Mouse (Mus musculus): ENCODE measurements around the gene Prkra. TPM values are rescaled to one million over a fixed set of nuclear protein-coding genes. Genes with fewer than 3 reads are reported as not detected.

Prkra gene
- 19.0 and 22.7 TPM in 2 replicates for polyA plus RNA-seq (2021; fragmentation: Nextera tagmentation)
- long read RNA-seq, experiment 1, transcript Prkra-201 (8 exons, 1,614 nt): major isoform, 140 of 164 reads
- long read RNA-seq, experiment 1, partial matches to known transcripts: 5 of 164 reads
- long read RNA-seq, experiment 1, other reads (novel, unspliced or antisense): 19 of 164 reads
- long read RNA-seq, experiment 2, transcript Prkra-201 (8 exons, 1,614 nt): major isoform, 25 of 37 reads
- long read RNA-seq, experiment 2, partial matches to known transcripts: 5 of 37 reads
- long read RNA-seq, experiment 2, other reads (novel, unspliced or antisense): 7 of 37 reads

DNA sequence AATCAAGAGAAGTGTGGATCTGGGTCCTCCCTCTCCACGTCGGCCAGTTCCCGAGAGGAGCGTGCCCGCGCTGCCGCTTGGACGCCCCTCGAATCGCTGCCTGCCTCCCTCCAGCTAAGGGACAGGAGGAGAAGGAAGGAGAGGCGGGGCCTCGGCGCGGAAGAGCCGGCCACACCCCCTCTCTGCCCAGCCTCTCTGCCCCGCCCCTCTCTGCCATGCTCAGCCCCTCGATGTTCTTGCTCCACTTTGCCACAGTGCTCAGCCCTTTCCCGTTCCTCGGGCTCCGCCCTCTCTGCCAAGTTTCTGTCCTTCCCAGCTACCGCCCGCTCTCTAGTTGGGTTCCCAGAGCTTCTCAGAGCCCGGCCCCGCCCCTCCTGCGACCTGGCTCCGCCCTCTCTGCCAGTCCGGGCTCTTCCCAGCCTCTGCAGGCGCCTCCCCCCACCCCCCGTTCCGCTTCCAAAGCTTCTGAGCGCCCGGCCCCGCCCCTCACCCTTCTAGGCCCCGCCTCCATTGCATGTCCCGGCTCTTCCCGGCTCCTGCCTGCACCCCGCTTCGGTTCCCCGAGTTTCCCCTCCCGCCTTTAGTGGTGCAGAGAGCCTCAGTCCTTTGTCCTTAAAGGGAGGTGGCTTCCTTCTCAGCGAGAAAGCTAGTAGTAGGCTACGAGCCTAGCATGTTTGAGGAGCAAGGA, at the start of gene Prkra, which contains the start of gene Pjvk:
Gene Prkra (minus strand): TSS at position 133 of the 688 bp plus-strand sequence.
Gene Pjvk (plus strand): TSS at position 594 of the 688 bp plus-strand sequence.

DNA sequence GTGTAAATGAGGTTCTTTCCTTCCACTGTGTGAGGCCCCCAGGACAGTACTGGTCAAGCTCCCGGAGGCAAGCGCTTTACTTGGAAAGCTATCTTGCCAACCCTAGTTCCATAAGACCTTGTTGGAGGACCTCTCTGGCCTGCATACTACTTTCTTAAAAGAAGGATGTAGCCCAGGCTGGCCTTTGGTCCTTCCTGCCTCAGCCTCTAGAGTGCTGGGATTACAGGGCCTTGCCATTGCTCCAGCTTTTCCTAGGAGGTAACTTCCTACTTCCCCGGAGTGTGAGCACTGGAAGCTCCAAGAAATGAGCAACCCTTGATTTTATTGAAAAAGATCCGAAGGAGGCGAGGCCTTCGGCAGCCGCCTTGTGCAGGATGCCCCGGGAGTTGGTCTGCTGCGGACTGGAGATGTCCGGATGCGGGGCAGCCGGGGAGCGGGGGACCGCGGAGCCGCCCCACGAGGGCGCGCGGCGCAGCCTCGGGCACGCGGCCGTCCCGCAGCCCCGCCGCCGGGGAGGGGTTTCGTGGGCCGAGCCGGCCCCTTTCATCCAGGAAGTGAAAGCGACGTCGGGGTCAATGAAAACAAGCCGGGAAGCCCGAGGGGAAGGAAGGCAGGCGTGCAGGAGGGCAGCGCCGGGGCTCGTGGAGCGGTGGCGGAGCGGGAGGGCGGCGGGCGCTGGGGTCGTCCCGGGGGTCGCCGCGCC, 27.1 kb upstream of the Prkra start, which contains the start of gene Plekha3:
Gene Plekha3 (plus strand): TSS at position 557 of the 703 bp plus-strand sequence.

DNA sequence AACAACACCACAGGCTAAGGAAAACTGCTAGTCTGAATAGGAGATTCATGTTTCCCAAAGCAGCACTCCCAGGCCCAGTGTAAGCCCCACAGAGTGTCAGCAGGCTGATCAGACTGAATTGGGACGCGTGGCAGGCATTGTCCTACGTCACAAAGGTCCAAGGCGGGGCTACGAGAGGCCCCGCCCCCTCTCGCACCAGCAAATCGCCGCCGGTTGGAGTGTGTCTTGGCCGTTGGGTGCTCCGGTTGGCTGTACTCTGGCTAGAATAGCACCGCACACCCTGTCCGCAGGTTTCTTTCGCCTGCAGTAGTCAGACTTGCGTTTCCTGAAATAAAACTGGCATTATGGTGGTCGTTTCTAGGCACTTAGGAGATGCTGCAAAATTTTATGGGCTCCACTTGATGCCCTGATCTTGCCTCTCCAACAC, 25.2 kb upstream of the Prkra start, which contains the start of gene Fkbp7:
Gene Fkbp7 (minus strand): TSS at position 151 of the 427 bp plus-strand sequence.

Other genes starting within 250 kb of the Prkra start
- 17.1 and 21.6 TPM in 2 replicates for gene Osbpl6, start 241.5 kb downstream of the Prkra start, polyA plus RNA-seq (2021; fragmentation: Nextera tagmentation)
- not detected in 2 replicates for gene Pjvk, start 461 bp upstream of the Prkra start, polyA plus RNA-seq (2021; fragmentation: Nextera tagmentation)
- 7.5 and 10.4 TPM in 2 replicates for gene Fkbp7, start 25.1 kb upstream of the Prkra start, polyA plus RNA-seq (2021; fragmentation: Nextera tagmentation)
- gene Plekha3, start 27.3 kb upstream of the Prkra start, polyA plus RNA-seq (2021; fragmentation: Nextera tagmentation): 4.0 and 5.1 TPM in 2 replicates

Measured in left cerebral cortex, adult 6 months (tissue).